Mouse (Mus musculus) embryonic facial prominence, embryonic 13.5 days (tissue): Measurements from ENCODE around the gene Tacr1. TPM values are rescaled to one million over a fixed set of nuclear protein-coding genes. Genes with fewer than 3 reads are reported as not detected.

Experiments
- ATAC-seq: fragments of 200-750 bp; cut with Nextera tagmentation; 2 replicates; pipeline ENCODE4 v1.8.0; 2017; ENCODE audit warnings: low read depth; ENCODE audit not compliant: insufficient number of reproducible peaks, insufficient read depth, low FRiP score, low TSS enrichment
- H3K27ac ChIP-seq: fragments of 300-500 bp; sonication (generic); 2 replicates; pipeline ENCODE4 v1.5.1; 2015; ENCODE audit warnings: moderate library complexity, mild to moderate bottlenecking, inconsistent platforms
- H3K27me3 ChIP-seq: fragments of 300-500 bp; sonication (generic); 2 replicates; pipeline ENCODE4 v1.6.1; 2015; ENCODE audit warnings: mild to moderate bottlenecking, inconsistent platforms
- H3K36me3 ChIP-seq: fragments of 300-500 bp; sonication (generic); 2 replicates; pipeline ENCODE4 v1.6.1; 2015; ENCODE audit warnings: mild to moderate bottlenecking, inconsistent platforms
- H3K4me1 ChIP-seq: fragments of 300-500 bp; sonication (generic); 2 replicates; pipeline ENCODE4 v1.6.1; 2015; ENCODE audit warnings: inconsistent platforms
- H3K4me2 ChIP-seq: fragments of 300-500 bp; sonication (generic); 2 replicates; pipeline ENCODE4 v1.6.1; 2015; ENCODE audit warnings: moderate library complexity, mild to moderate bottlenecking, inconsistent platforms
- H3K4me3 ChIP-seq: fragments of 300-500 bp; sonication (generic); 2 replicates; pipeline ENCODE4 v1.5.1; 2015; ENCODE audit warnings: mild to moderate bottlenecking, inconsistent platforms
- H3K9ac ChIP-seq: fragments of 300-500 bp; sonication (generic); 2 replicates; pipeline ENCODE4 v1.6.1; 2015; ENCODE audit warnings: mild to moderate bottlenecking, inconsistent platforms
- H3K9me3 ChIP-seq: fragments of 300-500 bp; sonication (generic); 2 replicates; pipeline ENCODE4 v1.6.1; 2016; ENCODE audit warnings: inconsistent platforms
- WGBS: fragments of 180-500 bp; shearing (Covaris S2); methylation state at CpG from one replicate; pipeline ENCODE4 v1.1.7; 2015; ENCODE audit warnings: mixed read lengths; 5-methylcytosine and 5-hydroxymethylcytosine counted together
- polyA plus RNA-seq: library from polyadenylated mRNA; unstranded; fragments of >200 nt; fragmentation: Nextera tagmentation; extraction: Ambion mirVana; gene quantifications from 2 replicates; pipeline ENCODE4 v1.2.1, GENCODE M21; 2015

The Tacr1 gene
- polyA plus RNA-seq, 1 experiment from 2014 or later = 0.38 TPM

GRCm38 (mm10) chr6:82536641-82537040 lies 134.5 kb downstream of the Tacr1 start:
- Histone ChIP-seq H3K4me3 (no peak overlapping the region), H3K36me3 (no peaks in the 10 kb centered on the region), H3K27me3 (no peaks in the 10 kb centered on the region), H3K9ac (no peak overlapping the region), H3K27ac (no peak overlapping the region), H3K9me3 (no peaks in the 10 kb centered on the region), H3K4me2 (no peak overlapping the region), H3K4me1 (0 out of 2 replicates have a peak, but pooled peaks cover 3% of the 10 kb centered on the region)
- no peak for ATAC-seq
- 31% methylated on average over 8 of the region's 8 CpGs for WGBS

GRCm38 (mm10) chr6:82549270-82549669 lies 147.1 kb downstream of the Tacr1 start:
- Histone ChIP-seq H3K4me2 (no peak overlapping the region), H3K27ac (no peak overlapping the region), H3K4me3 (no peak overlapping the region), H3K36me3 (no peaks in the 10 kb centered on the region), H3K27me3 (no peaks in the 10 kb centered on the region), H3K9me3 (peaks cover 3% of the 10 kb centered on the region; the same call in 1 of the 2 replicates), H3K4me1 (no peaks in the 10 kb centered on the region), H3K9ac (no peak overlapping the region)
- no peak for ATAC-seq
- WGBS = 49% methylated on average over 3 of the region's 3 CpGs

GRCm38 (mm10) chr6:82575445-82575844 lies 173.3 kb downstream of the Tacr1 start:
- no peaks in the 10 kb centered on the region for H3K36me3 ChIP-seq
- no peaks in the 10 kb centered on the region for H3K27me3 ChIP-seq
- no peaks in the 10 kb centered on the region for H3K9me3 ChIP-seq
- H3K4me2 ChIP-seq = no peak overlapping the region
- H3K4me3 ChIP-seq = no peak overlapping the region
- no peak for ATAC-seq
- no peaks in the 10 kb centered on the region for H3K4me1 ChIP-seq
- H3K9ac ChIP-seq = no peak overlapping the region
- no peak overlapping the region for H3K27ac ChIP-seq
- WGBS = 68% methylated on average over 5 of the region's 5 CpGs

GRCm38 (mm10) chr6:82585396-82585795 lies 183.3 kb downstream of the Tacr1 start:
- Histone ChIP-seq H3K4me3 (no peak overlapping the region), H3K4me1 (no peaks in the 10 kb centered on the region), H3K9ac (no peak overlapping the region), H3K27me3 (no peaks in the 10 kb centered on the region), H3K27ac (no peak overlapping the region), H3K4me2 (no peak overlapping the region), H3K36me3 (no peaks in the 10 kb centered on the region), H3K9me3 (no peaks in the 10 kb centered on the region)
- ATAC-seq = no peak
- 56% methylated on average over 6 of the region's 6 CpGs for WGBS

GRCm38 (mm10) chr6:82589387-82589786 lies 187.3 kb downstream of the Tacr1 start:
- Histone ChIP-seq H3K4me2 (no peak overlapping the region), H3K4me3 (no peak overlapping the region), H3K4me1 (no peaks in the 10 kb centered on the region), H3K27me3 (no peaks in the 10 kb centered on the region), H3K27ac (no peak overlapping the region), H3K9ac (no peak overlapping the region), H3K9me3 (no peaks in the 10 kb centered on the region), H3K36me3 (no peaks in the 10 kb centered on the region)
- ATAC-seq = no peak
- 86% methylated on average over 7 of the region's 7 CpGs for WGBS

- WGBS = 78% methylated on average over 8 of the region's 8 CpGs
- no peak for ATAC-seq
- Histone ChIP-seq H3K4me3 (no peak overlapping the region), H3K4me1 (no peaks in the 10 kb centered on the region), H3K9me3 (0 out of 2 replicates have a peak, but pooled peaks cover 6% of the 10 kb centered on the region), H3K9ac (no peak overlapping the region), H3K27ac (no peak overlapping the region), H3K36me3 (no peaks in the 10 kb centered on the region), H3K27me3 (no peaks in the 10 kb centered on the region), H3K4me2 (no peak overlapping the region)
These were observed 193.4 kb downstream of the Tacr1 start for GRCm38 (mm10) chr6:82595461-82596090.

GRCm38 (mm10) chr6:82603228-82603627 lies 201.1 kb downstream of the Tacr1 start:
- no peak for ATAC-seq
- no peak overlapping the region for H3K4me3 ChIP-seq
- no peak overlapping the region for H3K4me2 ChIP-seq
- 85% methylated on average over 9 of the region's 9 CpGs for WGBS
- H3K36me3 ChIP-seq = no peaks in the 10 kb centered on the region
- peaks cover 4% of the 10 kb centered on the region; the same call in 1 of the 2 replicates for H3K4me1 ChIP-seq
- H3K27me3 ChIP-seq = no peaks in the 10 kb centered on the region
- H3K27ac ChIP-seq = no peak overlapping the region
- no peaks in the 10 kb centered on the region for H3K9me3 ChIP-seq
- no peak overlapping the region for H3K9ac ChIP-seq

GRCm38 (mm10) chr6:82603665-82604064 lies 201.5 kb downstream of the Tacr1 start:
- H3K9me3 ChIP-seq = no peaks in the 10 kb centered on the region
- WGBS = 40% methylated on average over 2 of the region's 2 CpGs
- no peak for ATAC-seq
- H3K4me3 ChIP-seq = no peak overlapping the region
- H3K36me3 ChIP-seq = no peaks in the 10 kb centered on the region
- no peak overlapping the region for H3K27ac ChIP-seq
- no peaks in the 10 kb centered on the region for H3K27me3 ChIP-seq
- H3K4me1 ChIP-seq = peaks cover 4% of the 10 kb centered on the region; the same call in 1 of the 2 replicates
- H3K9ac ChIP-seq = no peak overlapping the region
- no peak overlapping the region for H3K4me2 ChIP-seq

GRCm38 (mm10) chr6:82604791-82605190 lies 202.7 kb downstream of the Tacr1 start:
- WGBS = 49% methylated on average over 8 of the region's 8 CpGs
- Histone ChIP-seq H3K9me3 (no peaks in the 10 kb centered on the region), H3K27ac (no peak overlapping the region), H3K4me2 (no peak overlapping the region), H3K4me3 (no peak overlapping the region), H3K36me3 (no peaks in the 10 kb centered on the region), H3K27me3 (no peaks in the 10 kb centered on the region), H3K9ac (no peak overlapping the region), H3K4me1 (peaks cover 4% of the 10 kb centered on the region; the same call in 1 of the 2 replicates)
- no peak for ATAC-seq

GRCm38 (mm10) chr6:82608756-82609155 lies 206.6 kb downstream of the Tacr1 start:
- H3K9ac ChIP-seq = no peak overlapping the region
- no peak for ATAC-seq
- no peak overlapping the region for H3K27ac ChIP-seq
- peaks cover 4% of the 10 kb centered on the region; the same call in 1 of the 2 replicates for H3K4me1 ChIP-seq
- no peak overlapping the region for H3K4me3 ChIP-seq
- no peaks in the 10 kb centered on the region for H3K36me3 ChIP-seq
- no peaks in the 10 kb centered on the region for H3K9me3 ChIP-seq
- 93% methylated on average over 4 of the region's 4 CpGs for WGBS
- no peak overlapping the region for H3K4me2 ChIP-seq
- no peaks in the 10 kb centered on the region for H3K27me3 ChIP-seq

- H3K4me3 ChIP-seq = no peak overlapping the region
- no peak overlapping the region for H3K4me2 ChIP-seq
- H3K36me3 ChIP-seq = no peaks in the 10 kb centered on the region
- H3K27me3 ChIP-seq = no peaks in the 10 kb centered on the region
- H3K9me3 ChIP-seq = no peaks in the 10 kb centered on the region
- WGBS = 78% methylated on average over 7 of the region's 7 CpGs
- H3K9ac ChIP-seq = no peak overlapping the region
- peaks cover 4% of the 10 kb centered on the region; the same call in 1 of the 2 replicates for H3K4me1 ChIP-seq
- no peak for ATAC-seq
- H3K27ac ChIP-seq = no peak overlapping the region
These were observed 207.3 kb downstream of the Tacr1 start for GRCm38 (mm10) chr6:82609339-82609926.
